Mouse (Mus musculus) kidney, embryonic 16.5 days (tissue): ENCODE data around the gene 1700017B05Rik. TPM values are rescaled to one million over a fixed set of nuclear protein-coding genes. Genes with fewer than 3 reads are reported as not detected.
"Not testable (repeated sequence)": the region's sequence is repeated elsewhere in the genome, so short reads cannot be mapped to it uniquely, and the experiment has no call there.

ENCODE experiments used
- ATAC-seq: fragments of 200-750 bp; cut with Nextera tagmentation; 2 replicates; pipeline ENCODE4 v1.8.0; 2017; ENCODE audit warnings: moderate TSS enrichment; ENCODE audit not compliant: low FRiP score, low TSS enrichment
- H3K27ac ChIP-seq: fragments of 300-500 bp; sonication (generic); 2 replicates; pipeline ENCODE4 v1.5.1; 2014; ENCODE audit warnings: low read length
- H3K27me3 ChIP-seq: fragments of 300-500 bp; sonication (generic); 2 replicates; pipeline ENCODE4 v1.6.1; 2014; ENCODE audit warnings: low read length, control low read depth, mixed read lengths; ENCODE audit not compliant: insufficient read depth
- H3K36me3 ChIP-seq: fragments of 300-500 bp; sonication (generic); 2 replicates; pipeline ENCODE4 v1.6.1; 2014; ENCODE audit warnings: low read length, control low read depth, mixed read lengths; ENCODE audit not compliant: insufficient read depth
- H3K4me1 ChIP-seq: fragments of 300-500 bp; sonication (generic); 2 replicates; pipeline ENCODE4 v1.6.1; 2014; ENCODE audit warnings: low read length, control low read depth, mixed read lengths; ENCODE audit not compliant: insufficient read depth
- H3K4me2 ChIP-seq: fragments of 300-500 bp; sonication (generic); replicated peaks from 2 replicates; pipeline ENCODE4 v1.6.1; 2014; ENCODE audit warnings: low read depth, low read length
- H3K4me3 ChIP-seq: fragments of 300-500 bp; sonication (generic); 2 replicates; pipeline ENCODE4 v1.5.1; 2014; ENCODE audit warnings: mild to moderate bottlenecking, low read length
- H3K9ac ChIP-seq: fragments of 300-500 bp; sonication (generic); replicated peaks from 2 replicates; pipeline ENCODE4 v1.6.1; 2014; ENCODE audit warnings: low read length
- H3K9me3 ChIP-seq: fragments of 300-500 bp; sonication (generic); 2 replicates; pipeline ENCODE4 v1.6.1; 2016; ENCODE audit warnings: low read length, control low read depth
- WGBS: fragments of 180-500 bp; shearing (Covaris S2); extraction: QIAGEN DNeasy Blood & Tissue Kit; methylation state at CpG from one replicate; pipeline ENCODE4 v1.1.7; 2014; 5-methylcytosine and 5-hydroxymethylcytosine counted together
- polyA plus RNA-seq: library from polyadenylated mRNA; unstranded; fragments of >200 nt; fragmentation: Nextera tagmentation; extraction: Ambion mirVana; gene quantifications from 2 replicates; pipeline ENCODE4 v1.2.1, GENCODE M21; 2015

1700017B05Rik gene
- polyA plus RNA-seq, 1 experiment from 2014 or later: 23.0 TPM

GRCm38 (mm10) chr9:57226628-57227122, 35.7 kb downstream of the 1700017B05Rik start:
- not testable (repeated sequence) for H3K4me3 ChIP-seq, H3K9me3 ChIP-seq, H3K9ac ChIP-seq, H3K36me3 ChIP-seq, H3K4me2 ChIP-seq, H3K27me3 ChIP-seq, ATAC-seq, H3K27ac ChIP-seq
- 91% methylated on average over 6 of the region's 6 CpGs for WGBS
- H3K4me1 ChIP-seq: peaks cover 13% of the 10 kb centered on the region

- Histone ChIP-seq H3K4me2 (no peak overlapping the region), H3K9me3 (no peaks in the 10 kb centered on the region), H3K4me3 (no peak overlapping the region), H3K27me3 (no peaks in the 10 kb centered on the region), H3K9ac (no peak overlapping the region), H3K4me1 (peaks cover 13% of the 10 kb centered on the region), H3K36me3 (no peaks in the 10 kb centered on the region), H3K27ac (no peak overlapping the region)
- no peak for ATAC-seq
- 74% methylated on average over 13 of the region's 13 CpGs for WGBS
Observed at GRCm38 (mm10) chr9:57225780-57226627, 36.4 kb downstream of the 1700017B05Rik start.

GRCm38 (mm10) chr9:57223341-57223740, 39.1 kb downstream of the 1700017B05Rik start:
- Histone ChIP-seq H3K4me2 (no peak overlapping the region), H3K9me3 (no peaks in the 10 kb centered on the region), H3K9ac (no peak overlapping the region), H3K36me3 (no peaks in the 10 kb centered on the region), H3K4me3 (no peak overlapping the region), H3K27me3 (no peaks in the 10 kb centered on the region), H3K27ac (no peak overlapping the region), H3K4me1 (no peaks in the 10 kb centered on the region)
- ATAC-seq: no peak

GRCm38 (mm10) chr9:57220356-57220755, 42.1 kb downstream of the 1700017B05Rik start:
- Histone ChIP-seq H3K4me3 (no peak overlapping the region), H3K9ac (no peak overlapping the region), H3K4me1 (no peaks in the 10 kb centered on the region), H3K27me3 (no peaks in the 10 kb centered on the region), H3K9me3 (no peaks in the 10 kb centered on the region), H3K27ac (no peak overlapping the region), H3K36me3 (no peaks in the 10 kb centered on the region), H3K4me2 (no peak overlapping the region)
- WGBS: 14% methylated on average over 6 of the region's 6 CpGs
- no peak for ATAC-seq

GRCm38 (mm10) chr9:57219511-57219910, 42.9 kb downstream of the 1700017B05Rik start:
- no peak overlapping the region for H3K9ac ChIP-seq
- no peaks in the 10 kb centered on the region for H3K27me3 ChIP-seq
- WGBS: 88% methylated on average over 1 of the region's 1 CpGs

GRCm38 (mm10) chr9:57218776-57219175, 43.6 kb downstream of the 1700017B05Rik start:
- Histone ChIP-seq H3K4me2 (no peak overlapping the region), H3K27ac (no peak overlapping the region), H3K36me3 (no peaks in the 10 kb centered on the region), H3K27me3 (no peaks in the 10 kb centered on the region), H3K4me3 (no peak overlapping the region), H3K9ac (no peak overlapping the region), H3K9me3 (no peaks in the 10 kb centered on the region), H3K4me1 (no peaks in the 10 kb centered on the region)
- ATAC-seq: no peak
- 80% methylated on average over 5 of the region's 5 CpGs for WGBS

More at GRCm38 (mm10) chr9:57219511-57219910, 42.9 kb downstream of the 1700017B05Rik start:
- H3K9me3 ChIP-seq: no peaks in the 10 kb centered on the region
- H3K4me2 ChIP-seq: no peak overlapping the region
- no peak overlapping the region for H3K4me3 ChIP-seq
- H3K36me3 ChIP-seq: no peaks in the 10 kb centered on the region
- no peak for ATAC-seq
- H3K4me1 ChIP-seq: no peaks in the 10 kb centered on the region
- H3K27ac ChIP-seq: no peak overlapping the region

- ATAC-seq: no peak
- Histone ChIP-seq H3K27ac (no peak overlapping the region), H3K4me2 (no peak overlapping the region), H3K4me1 (peaks cover 5% of the 10 kb centered on the region), H3K9ac (no peak overlapping the region), H3K36me3 (no peaks in the 10 kb centered on the region), H3K4me3 (no peak overlapping the region), H3K9me3 (no peaks in the 10 kb centered on the region), H3K27me3 (no peaks in the 10 kb centered on the region)
- 85% methylated on average over 6 of the region's 6 CpGs for WGBS
Observed at GRCm38 (mm10) chr9:57217220-57217619, 45.2 kb downstream of the 1700017B05Rik start.

GRCm38 (mm10) chr9:57214500-57214899, 47.9 kb downstream of the 1700017B05Rik start:
- Histone ChIP-seq H3K27ac (no peak overlapping the region), H3K4me1 (peaks cover 5% of the 10 kb centered on the region), H3K4me2 (no peak overlapping the region), H3K4me3 (no peak overlapping the region), H3K27me3 (no peaks in the 10 kb centered on the region), H3K36me3 (no peaks in the 10 kb centered on the region), H3K9me3 (no peaks in the 10 kb centered on the region), H3K9ac (no peak overlapping the region)
- 79% methylated on average over 6 of the region's 6 CpGs for WGBS
- ATAC-seq: no peak

GRCm38 (mm10) chr9:57212448-57213222, 49.8 kb downstream of the 1700017B05Rik start:
- H3K27ac ChIP-seq: peak overlapping the region; percentile 20; the same call in 1 of the 2 replicates

More at GRCm38 (mm10) chr9:57212448-57213222, 49.8 kb downstream of the 1700017B05Rik start:
- WGBS: 18% methylated on average over 9 of the region's 9 CpGs
- H3K4me2 ChIP-seq: no peak overlapping the region
- no peak for ATAC-seq
- no peaks in the 10 kb centered on the region for H3K27me3 ChIP-seq
- H3K4me1 ChIP-seq: peaks cover 5% of the 10 kb centered on the region
- no peaks in the 10 kb centered on the region for H3K9me3 ChIP-seq
- H3K4me3 ChIP-seq: no peak overlapping the region
- H3K9ac ChIP-seq: no peak overlapping the region
- H3K36me3 ChIP-seq: no peaks in the 10 kb centered on the region
